Mouse (Mus musculus) thymus, adult 2 months (tissue): ENCODE measurements around the gene Cd83.

Source experiments
- CTCF ChIP-seq: fragments of 200-500 bp; IDR thresholded peaks from 2 replicates; pipeline ENCODE4 v1.5.1; 2012; ENCODE audit warnings: mild to moderate bottlenecking, control low read depth, low read length, moderate library complexity, borderline replicate concordance; ENCODE audit not compliant: control insufficient read depth, poor library complexity, insufficient read depth; ENCODE audit errors: extremely low read depth
- POLR2A ChIP-seq: fragments of 200-500 bp; IDR thresholded peaks from 2 replicates; pipeline ENCODE4 v1.6.1; 2012; ENCODE audit warnings: mild to moderate bottlenecking, low read length, control low read depth, moderate library complexity; ENCODE audit not compliant: control insufficient read depth, poor library complexity, insufficient read depth; ENCODE audit errors: extremely low read depth

- TF ChIP-seq CTCF (no peak), POLR2A (no peak)
These were observed 33.6 kb upstream of the Cd83 start for GRCm38 (mm10) chr13:43750966-43751365.
